Mouse (Mus musculus): ENCODE measurements around the gene Acbd6. TPM values are rescaled to one million over a fixed set of nuclear protein-coding genes. Genes with fewer than 3 reads are reported as not detected.

Acbd6 gene
- polyA plus RNA-seq, 2 experiments from 2014 or later: 5.5 to 12.7 TPM

GRCm38 (mm10) chr1:155560678-155561077 lies 2.8 kb downstream of the Acbd6 start:
- ATAC-seq: no peak

DNA sequence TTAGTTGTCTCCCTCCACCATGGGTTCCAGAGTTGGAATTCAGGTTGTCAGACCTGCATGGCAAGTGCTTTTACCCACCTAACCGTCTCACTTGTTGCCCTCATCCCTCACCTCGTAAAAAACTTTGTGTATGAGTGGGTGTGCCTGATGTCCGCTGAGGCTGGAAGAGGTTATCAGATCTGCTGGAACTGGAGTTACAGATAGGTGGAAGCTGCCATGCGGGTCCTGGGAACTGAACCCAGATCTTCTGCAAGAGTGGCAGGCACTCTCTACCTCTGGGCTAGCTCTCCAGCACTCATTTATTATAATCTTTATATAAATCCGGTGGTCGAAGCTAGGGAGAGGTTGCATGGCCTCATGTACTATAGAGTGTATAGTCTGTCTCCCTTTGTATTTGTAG lies 4.3 kb downstream of the Acbd6 start:
- no peak for ATAC-seq

DNA sequence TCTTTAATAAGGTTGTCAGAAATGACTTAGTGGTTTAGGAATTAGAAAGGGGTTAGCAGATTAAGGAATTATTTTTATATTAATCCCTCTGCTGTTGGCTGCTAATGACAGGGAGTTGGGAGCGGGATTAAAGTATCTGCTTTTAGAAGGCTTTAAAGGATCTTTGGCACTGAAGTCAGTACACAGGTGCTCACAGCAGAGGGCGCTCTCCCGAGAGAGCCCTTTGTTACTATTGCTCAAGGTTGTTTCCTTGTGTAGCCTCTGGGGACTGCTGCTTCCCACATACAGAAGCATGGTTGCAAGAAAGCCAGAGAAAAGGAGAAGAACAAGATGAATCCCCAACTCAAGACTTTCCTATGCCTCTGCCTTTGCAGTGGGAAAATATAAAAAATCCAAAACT lies 6.8 kb downstream of the Acbd6 start:
- ATAC-seq: peak; percentile 89

DNA sequence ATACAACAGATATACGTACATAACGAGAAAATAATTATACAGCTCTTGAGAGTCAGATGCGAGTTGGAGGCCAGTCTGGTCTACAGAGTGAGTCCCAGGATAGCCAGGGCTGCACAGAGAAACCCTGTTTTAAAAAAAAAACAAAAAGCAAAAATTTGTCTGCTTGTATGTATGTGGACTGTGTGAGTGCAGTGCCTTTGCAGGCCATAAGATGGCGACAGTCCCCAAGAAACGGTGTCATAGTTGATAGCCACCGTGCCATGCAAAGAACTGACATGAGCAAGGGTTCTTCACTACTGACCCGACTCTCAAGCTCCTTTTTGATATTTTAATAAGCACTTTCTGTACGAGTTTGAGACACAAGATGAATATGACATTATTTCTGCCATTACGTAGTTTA lies 10.2 kb downstream of the Acbd6 start:
- ATAC-seq: no peak

GRCm38 (mm10) chr1:155569340-155569739 lies 11.4 kb downstream of the Acbd6 start:
- no peak for ATAC-seq

GRCm38 (mm10) chr1:155574966-155575673 lies 17.2 kb downstream of the Acbd6 start:
- peak; percentile 36 for ATAC-seq

DNA sequence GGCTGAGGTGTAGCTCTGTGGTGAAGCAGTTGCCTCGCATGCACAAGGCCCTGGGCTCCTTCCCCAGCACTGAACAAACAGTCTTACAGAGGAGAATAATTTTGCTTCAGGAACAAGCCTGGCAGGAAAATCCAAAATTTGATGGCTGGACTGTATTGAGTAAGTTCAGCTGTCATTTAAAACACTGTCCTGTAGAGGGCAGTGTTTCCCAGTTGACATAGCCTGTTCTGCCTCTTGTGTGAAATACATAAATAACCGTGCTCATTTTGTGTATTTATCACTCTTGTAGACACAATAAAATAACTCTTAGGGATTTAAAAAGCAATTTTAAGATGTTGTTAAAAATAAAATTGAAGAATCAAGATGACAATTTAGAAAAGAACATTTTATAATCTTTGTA lies 18.5 kb downstream of the Acbd6 start:
- peak; percentile 72 for ATAC-seq

DNA sequence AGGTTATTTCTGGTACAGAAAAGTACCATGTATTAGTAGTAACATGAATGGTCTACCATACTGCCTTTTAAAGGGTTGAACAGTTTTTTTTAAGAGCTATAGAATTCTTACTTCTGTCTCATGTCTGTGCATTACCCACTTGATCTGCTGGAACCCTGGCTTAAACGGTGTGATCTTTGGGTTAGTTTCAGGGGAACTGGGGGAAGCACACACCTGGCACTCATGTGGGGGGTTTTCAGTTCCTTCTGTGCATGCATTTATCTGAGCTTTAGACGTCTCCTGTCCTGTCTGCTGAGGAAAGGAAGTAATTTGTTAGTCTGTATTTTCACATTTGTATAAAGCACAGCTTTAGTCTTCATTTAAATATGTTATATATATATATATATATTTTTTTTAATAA lies 19.4 kb downstream of the Acbd6 start:
- no peak for ATAC-seq

DNA sequence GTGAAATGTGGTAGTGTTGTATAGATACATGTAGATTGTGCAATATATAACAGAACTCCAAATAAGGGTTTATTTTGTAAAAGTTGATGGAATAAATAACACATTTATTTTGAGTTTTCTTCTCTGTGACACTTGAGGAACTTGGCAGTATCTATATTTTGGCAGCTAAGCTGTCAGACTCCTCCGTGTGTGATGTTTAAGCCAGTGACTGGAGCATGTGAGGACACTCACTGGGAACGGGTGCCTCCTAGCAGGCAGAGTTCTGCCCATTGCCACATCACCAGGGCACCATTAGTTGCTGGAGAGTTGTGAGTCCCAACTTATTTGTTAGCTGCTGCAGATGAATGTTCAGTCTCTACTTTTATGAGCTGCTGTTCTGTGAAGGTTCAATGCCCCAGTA lies 30.0 kb downstream of the Acbd6 start:
- ATAC-seq: no peak

DNA sequence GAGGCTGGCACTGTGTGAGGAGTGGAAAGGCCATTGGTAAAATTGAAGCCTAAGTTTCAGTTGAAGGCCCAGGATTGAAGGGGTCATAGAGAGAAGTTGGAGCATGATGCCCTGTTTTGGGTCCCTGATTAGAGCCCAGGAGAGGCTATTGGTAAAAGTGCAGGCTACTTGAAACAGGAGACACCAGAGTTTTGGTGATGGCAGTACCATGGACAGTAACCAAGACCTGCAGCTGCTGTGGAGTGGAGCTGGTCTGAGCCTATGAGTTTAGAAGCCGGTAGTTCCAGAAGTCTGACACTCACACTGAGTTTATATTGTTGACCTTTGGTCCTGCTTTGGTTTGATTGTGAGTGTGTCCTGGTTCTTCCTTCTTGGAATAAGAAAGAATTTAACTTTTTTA lies 36.2 kb downstream of the Acbd6 start:
- ATAC-seq: no peak

DNA sequence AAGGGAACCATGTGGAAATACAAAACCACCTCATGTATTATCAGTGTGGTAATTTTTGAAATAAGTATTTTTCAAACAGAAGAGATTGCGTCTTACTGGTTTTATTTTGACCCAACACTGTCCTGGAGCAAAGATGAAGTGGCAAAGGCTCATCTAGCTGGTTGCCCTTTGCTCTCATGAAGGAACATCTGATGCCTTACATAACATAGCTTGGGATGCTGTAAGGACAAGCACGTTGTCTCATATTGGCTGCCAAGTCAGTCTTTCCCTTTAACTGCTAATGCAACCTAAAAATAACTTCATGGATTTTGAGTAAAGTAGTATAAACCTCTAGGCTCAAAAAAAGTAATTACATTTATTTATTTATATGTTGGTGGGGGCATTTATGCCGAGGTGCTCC lies 38.7 kb downstream of the Acbd6 start:
- ATAC-seq: no peak

DNA sequence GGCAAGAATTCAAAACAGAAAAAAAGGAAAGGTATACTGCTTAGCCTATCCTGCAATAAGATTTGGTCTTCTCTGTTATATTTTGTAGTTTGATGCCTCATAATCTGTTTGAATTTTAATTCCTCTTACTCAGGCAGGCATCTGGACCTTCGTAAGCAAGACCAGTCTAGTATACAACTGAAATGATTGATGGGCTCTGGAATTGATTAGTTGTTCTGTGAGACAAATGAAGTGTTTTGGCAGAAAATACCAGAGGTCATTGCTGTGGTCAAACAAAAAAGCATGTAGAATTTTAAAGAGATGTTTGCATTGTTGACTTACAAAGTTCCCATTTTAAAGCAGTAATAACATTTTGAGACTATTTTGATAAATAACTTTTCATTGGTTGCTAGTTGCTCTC lies 46.8 kb downstream of the Acbd6 start:
- ATAC-seq: no peak

- ATAC-seq: no peak
Observed at GRCm38 (mm10) chr1:155605391-155606155, 47.7 kb downstream of the Acbd6 start.

DNA sequence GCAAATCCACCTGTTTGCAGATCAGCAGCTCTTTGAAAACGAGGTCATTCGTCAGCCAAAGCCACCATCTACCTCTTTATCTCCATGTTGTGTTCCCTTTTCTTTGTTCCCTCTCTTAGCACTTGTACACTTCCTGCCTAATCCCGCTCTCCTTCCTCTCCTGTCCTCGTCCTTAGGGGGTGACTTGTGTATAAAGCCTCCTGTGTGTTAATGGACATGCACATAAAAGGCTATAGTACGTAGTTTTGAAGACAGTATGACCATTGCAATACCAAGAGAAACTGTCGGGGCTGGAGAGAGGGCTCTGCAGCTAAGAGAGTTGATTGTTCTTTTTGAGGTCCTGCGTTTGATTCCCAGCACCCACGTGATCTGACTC lies 48.2 kb downstream of the Acbd6 start:
- ATAC-seq: no peak

GRCm38 (mm10) chr1:155608524-155608923 lies 50.6 kb downstream of the Acbd6 start:
- no peak for ATAC-seq

DNA sequence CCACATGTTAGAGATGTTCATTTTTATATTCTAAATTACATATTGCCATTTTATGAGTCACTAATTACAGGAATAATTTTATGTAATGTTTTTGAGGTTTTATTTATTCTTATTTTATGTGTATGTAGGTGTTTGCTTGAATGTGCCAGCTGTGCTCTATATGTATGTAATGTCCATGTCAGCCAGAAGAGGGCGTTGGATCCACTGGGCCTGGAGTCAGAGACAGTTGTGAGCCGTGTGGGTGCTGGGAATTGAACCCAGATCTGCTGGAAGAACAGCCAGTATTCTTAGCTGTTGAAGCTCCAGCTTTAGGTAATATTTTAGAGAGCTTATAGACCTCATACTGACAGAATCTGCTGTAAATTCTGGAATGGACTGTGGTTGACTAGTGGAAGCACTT lies 56.5 kb downstream of the Acbd6 start:
- ATAC-seq: no peak

GRCm38 (mm10) chr1:155621075-155621474 lies 63.2 kb downstream of the Acbd6 start:
- ATAC-seq: no peak

DNA sequence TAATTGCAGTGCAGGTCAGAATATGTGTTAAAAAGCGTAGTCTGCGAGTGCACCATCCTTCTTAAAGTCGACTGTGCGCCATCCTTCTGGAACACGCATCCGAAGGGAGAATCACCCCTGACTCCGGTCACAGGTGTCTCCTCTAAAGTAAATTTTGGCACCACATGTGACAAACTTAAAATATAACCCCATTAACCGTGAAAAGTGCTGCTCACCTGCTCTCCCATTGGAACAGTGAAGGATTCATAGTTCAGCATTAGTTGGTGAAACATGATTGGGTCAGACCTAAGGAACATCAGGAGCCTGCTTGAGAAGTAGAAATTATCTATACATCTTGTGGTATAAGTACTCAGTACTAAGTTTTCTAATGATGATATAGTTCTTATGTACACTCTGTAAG lies 65.3 kb downstream of the Acbd6 start:
- no peak for ATAC-seq

GRCm38 (mm10) chr1:155627746-155628145 lies 69.8 kb downstream of the Acbd6 start:
- no peak for ATAC-seq

GRCm38 (mm10) chr1:155636648-155637047 lies 78.7 kb downstream of the Acbd6 start:
- no peak for ATAC-seq

DNA sequence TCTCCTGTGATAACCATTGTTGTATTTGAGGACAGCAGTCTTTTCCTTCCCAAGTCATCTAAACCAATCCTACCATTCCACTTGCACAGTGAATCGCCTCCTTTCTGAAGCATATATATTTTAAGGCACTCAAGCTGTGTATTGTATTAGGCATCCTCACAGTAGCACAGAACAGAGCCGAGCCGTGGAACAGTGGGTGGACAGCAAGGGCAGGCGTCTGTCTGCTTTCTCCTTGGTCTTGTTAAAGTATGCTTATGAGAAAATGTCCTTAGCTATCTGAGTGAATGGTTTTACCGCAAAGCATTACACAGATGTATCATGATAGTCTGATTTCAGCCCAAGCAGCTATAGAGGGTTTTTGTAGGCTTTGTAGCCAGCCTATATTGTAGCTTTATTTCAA lies 87.9 kb downstream of the Acbd6 start:
- no peak for ATAC-seq

- ATAC-seq: no peak
Observed at GRCm38 (mm10) chr1:155646345-155647307, 88.7 kb downstream of the Acbd6 start.
